Mouse (Mus musculus) CH12F3 (cell line): ENCODE results near the gene Rnls.

Experiments
- in situ Hi-C: fragments of 300-500 bp; cut with MboI; formaldehyde crosslinking; loops from 2 replicates; pipeline ENCODE4 v1.14.3; 2020; ENCODE audit warnings: low sequenced_read_pairs

The Rnls gene

DNA sequence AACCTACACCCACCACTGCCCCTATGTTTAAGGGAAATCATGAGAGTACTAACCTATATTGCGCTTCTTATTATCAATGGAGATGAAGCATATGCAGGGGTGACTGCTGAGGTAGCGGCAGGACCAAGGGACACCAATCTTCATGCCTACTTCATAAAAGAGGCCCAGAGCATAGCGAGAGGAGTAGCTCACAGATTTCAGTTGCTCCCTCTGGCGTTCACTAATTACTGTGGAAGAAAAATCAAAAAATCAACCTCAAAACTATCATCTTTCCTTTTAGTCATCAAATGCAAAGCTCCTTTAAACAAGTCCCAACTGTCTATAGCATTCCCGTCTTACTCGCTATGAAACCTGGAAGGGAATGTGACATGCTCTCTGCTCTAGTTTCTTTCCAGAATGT lies 189.7 kb downstream of the Rnls start:
- in situ Hi-C loops: no loop called here

DNA sequence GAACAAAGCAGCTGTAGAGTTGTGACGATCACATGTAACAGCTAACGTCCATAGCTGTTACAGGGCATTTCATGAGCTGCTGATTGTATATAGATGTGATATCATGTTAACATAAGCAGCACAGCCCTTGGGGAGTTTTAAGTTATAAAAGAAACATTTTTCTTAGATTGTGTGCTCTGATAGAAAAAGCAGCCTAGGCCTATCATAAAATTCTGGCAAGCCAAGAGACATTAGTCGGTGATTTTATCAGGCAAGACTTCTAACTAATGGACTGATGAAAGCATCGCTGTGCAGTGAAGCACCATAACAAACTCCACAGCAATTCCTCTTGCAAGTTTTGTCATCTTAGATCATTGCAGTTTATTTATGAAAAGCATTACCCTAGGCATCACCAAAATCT lies 190.9 kb downstream of the Rnls start:
- in situ Hi-C loops: no loop called here

DNA sequence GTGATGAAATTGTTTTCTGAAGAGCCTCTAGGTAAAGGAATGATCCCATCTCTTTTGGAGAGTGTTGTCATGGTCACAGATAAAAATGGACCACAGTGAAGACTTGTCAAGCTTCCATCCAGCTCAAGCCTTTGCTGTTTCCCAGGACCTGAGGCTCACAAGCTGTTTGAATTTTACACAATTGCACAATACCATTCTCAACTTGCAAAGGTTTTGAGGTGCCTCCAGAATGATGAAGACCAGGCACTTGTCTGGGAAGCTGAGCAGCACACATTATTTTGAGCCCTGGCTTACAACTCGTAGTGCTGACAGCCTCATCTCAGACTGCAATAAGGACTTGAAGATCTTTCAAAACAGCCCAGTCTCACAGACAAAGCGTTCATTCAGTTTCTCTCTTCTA lies 200.0 kb downstream of the Rnls start:
- in situ Hi-C loops: no loop called here

DNA sequence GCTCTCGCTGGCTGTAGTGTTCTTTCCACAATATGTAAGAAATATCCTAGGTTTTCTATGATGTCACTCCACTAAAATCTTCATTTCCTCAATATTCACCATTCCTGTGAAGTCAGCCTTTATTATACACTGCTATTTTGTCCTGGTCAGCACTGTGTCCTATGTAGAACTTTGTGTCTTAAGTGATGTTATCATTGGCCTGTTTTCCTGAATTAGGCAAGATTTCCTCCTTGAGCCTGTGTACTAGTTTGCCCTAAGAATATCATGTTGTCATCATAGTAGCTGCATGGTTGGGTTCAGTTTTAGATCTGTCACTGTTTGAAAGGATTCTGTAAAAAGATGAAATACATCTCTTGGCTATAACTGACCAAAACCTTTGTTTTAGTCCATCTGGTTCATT lies 203.3 kb downstream of the Rnls start:
- in situ Hi-C loops: no loop called here

DNA sequence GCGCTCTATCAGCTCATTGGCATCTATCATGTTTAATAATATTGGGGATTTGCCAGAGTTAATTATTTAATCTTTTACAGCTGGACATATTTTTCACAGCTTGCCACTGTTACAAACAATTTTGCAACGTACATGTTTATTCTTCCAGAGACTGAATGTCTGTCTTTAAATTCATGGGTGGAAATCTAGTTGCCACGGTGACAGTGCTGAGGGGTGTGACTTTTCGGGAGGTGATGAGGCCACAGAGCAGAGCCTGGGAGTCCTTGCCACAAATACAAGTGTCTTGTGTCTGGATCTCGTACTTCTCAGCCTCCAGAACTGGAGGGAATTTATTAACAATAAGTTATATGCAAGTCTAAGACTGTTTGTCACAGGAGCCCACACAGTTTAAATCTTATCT lies 212.5 kb downstream of the Rnls start:
- in situ Hi-C loops: no loop called here

DNA sequence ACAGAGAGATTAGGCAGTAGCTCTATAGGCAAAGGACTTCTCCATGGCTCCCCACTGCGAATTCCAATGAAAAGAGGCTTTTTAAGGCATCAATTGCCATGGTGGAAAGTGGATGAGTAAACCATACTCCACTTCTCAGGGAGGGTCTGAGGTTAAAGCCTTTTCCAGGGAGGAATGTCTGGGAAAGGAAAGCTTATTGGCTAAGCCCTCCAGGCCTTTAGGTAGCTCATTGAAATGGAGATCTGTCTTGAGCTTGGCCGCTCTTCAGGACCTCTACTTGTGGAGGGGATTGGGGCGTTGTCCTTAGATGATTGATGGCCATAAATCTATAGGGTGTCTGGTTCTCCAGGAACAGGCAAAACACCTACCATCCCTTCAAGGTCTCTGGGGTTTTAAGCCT lies 213.2 kb downstream of the Rnls start:
- in situ Hi-C loops: no loop called here

DNA sequence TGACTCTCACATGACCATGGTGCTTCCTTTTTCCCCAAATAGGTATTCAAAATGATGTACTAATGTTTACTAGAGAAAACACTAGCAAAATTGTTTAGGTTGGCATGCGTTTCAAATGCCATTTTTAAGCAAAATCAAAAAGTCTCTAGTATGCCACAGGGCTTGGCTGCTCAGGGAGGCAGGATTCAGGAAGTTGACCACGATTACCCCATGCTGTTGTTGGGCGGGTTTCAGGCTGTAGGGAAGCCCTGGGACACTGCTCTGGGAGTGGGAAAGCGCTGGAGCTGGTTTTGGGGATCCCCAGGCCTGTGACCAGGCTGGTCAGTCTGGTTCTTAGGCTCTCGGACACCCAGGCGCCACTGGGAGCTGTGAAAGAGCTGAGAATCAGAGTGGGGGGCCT lies 213.7 kb downstream of the Rnls start:
- in situ Hi-C loops: no loop called here

DNA sequence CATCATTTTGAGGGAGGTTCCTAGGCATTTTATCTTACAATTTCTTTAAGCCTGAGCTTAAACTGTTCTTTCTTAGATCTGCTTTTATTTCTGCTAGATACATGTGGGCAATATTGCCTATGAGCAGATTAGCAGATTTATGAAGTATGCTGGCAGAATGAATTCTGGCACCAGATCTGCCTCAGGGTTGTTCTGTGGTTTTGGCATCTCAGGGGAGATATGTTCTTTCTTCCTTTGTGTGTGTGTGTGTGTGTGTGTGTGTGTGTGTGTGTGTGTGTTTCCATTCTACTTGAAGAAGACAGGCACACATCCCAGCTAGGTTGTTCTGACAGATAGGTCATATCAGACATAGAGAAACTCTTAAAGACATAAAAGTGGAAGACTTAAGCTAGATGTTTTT lies 218.1 kb downstream of the Rnls start:
- in situ Hi-C loops: no loop called here

DNA sequence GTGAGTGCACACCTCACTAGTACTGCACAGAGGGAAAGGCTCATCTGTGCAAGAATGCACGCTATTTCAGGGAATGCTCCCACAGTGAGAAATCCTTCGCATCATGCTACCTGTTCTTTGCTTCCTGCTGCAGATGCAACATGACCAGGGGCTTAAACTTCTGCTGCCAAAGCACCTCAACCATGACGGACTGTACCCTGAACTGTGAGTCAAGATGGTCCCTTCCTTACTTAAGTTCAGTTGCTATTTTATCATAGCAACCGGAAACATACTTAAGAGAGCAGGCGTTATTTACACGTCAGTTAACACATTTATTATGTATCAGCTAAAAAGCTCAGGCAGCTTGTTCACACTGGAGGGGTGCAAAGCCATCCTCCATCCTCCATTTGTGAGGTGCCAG lies 222.2 kb downstream of the Rnls start:
- in situ Hi-C loops: no loop called here

DNA sequence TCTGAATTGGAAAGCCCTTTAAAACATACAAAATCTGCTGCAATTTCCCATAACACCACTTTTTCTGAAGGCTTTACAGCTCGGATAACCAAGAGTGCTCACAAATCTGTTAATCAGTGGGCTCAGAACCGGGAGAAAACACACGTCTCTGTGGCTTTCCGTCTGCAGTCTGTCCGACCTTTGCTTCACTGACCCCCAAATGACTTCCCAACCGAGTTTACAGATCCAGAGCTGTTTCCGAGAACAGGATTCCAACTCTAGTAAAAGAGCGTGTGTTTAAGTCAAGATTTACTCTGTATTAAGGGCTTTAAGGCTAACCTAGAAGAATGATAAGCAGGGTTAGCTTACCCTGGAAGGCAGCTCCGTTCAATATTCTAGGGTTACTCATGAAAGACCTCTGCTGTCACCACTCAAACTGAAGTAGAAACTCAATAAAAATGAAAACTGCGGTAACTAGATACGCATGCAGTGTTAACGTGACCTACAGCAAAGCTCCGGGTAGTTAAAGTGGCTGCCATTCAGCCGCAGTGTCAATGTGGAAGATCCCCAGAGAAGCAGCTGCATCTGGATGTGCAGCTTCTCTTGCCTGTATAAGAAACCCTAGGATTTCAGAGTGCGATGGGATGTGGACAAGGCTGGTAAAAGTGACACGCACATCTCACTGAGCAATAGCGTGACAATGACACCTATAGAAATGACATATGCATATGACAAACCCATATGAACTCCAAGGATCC lies 224.4 kb downstream of the Rnls start:
- in situ Hi-C loops: no loop called here

DNA sequence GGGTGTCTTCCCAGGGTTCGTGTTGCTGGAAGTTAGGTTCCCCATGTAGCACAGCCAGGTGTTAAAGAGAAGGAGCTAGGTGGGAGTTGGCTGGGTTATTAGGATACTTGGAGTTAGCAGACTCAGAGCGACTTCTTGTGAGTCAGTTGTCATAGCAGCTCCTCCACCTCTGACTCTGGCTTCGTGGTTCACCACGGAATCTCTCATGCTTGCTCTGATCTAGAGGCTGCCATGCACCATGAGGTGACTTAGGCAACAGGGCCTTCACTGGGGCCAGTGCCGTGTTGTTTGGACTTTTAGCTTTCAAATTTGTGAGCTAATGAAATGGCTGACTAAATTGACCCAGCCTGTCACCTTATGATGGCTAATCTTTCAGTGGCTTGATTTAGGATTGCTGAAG lies 227.3 kb downstream of the Rnls start:
- in situ Hi-C loops: no loop called here

DNA sequence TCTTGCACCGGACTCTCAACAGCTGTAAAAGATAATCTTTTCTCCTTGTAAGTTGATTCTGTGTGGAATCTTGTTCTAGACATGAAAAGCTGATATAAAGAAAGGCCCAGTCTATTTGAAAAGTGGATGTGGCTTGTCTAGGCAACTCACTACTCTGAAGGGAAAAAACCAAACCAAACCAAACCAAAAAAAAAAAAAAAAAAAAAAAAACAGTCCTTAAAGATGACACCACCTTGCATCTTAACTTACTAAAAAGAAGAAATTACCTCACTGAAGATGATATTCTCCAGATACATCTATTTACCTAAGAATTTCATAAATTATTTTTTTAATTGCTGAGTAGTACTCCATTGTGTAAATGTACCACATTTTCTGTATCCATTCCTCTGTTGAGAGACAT lies 230.2 kb downstream of the Rnls start:
- in situ Hi-C loops: no loop called here

DNA sequence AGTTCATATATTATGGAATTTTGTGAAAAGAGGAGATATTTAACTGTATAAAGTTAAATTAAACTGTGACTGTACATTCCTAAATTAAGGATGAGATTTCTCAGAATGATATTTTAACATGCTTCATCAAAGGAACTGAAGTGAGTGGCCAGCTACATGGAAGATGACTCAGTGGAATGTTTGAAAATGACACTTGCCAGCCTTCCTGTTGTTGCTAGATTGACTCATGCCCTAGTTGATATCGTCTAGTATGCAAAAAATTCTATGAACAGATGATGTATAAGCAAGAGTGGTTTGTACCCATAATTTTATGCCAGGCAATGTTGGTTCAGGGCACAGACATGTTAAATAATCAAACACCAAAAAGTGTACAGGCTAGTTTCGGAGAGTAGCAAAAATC lies 232.2 kb downstream of the Rnls start:
- in situ Hi-C loops: no loop called here

DNA sequence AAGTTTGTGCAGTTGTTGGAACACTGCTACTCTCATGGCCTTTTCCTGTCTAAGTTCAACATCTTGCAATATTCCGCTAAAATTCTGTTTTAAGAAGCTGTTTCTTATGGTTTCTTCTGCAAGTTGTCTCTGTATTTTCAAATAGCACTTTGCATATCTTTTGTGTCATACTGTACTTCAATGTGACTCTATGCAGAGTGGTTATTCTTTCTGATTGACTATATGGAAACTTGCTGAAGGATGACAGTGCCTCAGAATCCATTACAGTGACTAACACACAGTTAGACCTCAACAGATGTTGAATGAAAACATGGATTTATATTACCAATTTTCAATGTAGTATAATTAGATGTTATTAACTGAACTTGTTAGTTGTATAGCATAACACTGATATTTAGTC lies 232.9 kb downstream of the Rnls start:
- in situ Hi-C loops: no loop called here

DNA sequence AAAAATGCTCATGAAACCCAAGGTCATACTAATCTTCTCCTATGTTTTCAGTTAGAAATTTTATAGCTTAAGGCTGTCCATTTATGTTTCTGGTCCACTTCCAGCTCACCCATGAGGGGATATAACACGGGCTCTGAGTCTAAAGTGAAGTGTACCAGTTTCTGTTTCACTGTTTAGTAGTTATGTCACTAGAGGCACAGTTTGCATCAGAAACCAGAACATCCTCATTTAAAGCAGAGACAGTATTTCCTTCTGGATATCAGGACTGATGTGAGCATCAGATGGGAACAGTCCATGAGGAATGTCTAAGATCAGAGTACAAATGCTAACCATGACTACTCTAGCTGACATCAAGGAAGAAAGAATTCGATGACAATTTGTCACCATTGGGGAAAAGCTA lies 233.9 kb downstream of the Rnls start:
- in situ Hi-C loops: no loop called here

DNA sequence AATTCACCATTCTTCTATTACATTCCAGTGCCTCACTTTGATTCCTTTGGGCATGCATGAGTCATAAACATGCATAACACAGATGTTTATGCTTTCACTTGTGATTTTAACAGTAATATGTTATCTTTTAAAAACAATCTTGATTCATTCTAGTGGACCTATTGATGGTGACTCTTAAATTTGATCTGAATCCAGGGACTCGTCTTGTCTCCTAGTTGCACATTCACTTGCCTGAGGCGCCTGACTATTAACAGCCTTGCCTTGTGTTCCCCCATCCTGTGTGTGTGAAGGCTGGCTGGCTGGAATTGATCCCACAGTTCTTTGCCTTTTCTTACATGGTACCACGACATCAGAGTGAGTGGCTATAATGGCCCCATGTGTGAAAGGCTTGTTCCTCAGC lies 243.7 kb downstream of the Rnls start:
- in situ Hi-C loops: no loop called here

DNA sequence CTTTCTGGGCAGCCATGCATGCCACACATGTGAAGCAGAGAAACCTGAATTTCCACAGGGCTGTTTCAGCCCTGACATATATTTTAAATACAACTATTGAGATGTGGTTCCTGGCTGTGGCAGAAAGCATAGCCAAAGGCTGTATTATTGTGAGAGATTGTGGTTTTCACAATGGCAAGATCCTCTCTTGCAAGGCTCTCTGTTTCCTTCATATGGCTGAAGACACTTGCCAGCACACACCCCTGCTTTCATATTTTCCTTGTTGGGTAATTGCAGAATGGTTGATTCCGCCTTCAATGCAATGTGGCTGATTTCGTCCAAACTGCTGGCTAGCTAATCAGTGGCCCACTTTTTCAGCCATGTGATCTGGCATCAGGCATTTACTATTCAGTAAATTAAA lies 248.9 kb downstream of the Rnls start:
- in situ Hi-C loops: no loop called here

DNA sequence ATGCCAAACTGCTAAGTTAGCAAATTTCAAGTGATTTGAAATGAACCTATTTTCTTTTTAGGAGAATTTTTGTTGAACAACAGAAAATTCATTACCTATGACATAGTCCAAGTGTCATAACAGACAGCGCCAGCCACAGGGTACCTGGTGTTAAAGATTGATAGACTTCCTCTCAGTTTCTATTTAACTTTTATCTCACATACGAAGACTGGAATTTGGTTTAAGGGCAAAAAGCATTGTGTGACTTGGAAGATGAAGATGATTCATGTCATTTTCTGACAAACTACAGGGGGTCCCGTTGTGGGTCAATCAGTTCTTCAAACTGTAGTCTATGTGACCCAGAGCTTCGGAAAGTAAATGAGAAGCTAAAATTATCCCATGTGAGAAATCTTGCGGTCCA lies 254.8 kb downstream of the Rnls start:
- in situ Hi-C loops: no loop called here

DNA sequence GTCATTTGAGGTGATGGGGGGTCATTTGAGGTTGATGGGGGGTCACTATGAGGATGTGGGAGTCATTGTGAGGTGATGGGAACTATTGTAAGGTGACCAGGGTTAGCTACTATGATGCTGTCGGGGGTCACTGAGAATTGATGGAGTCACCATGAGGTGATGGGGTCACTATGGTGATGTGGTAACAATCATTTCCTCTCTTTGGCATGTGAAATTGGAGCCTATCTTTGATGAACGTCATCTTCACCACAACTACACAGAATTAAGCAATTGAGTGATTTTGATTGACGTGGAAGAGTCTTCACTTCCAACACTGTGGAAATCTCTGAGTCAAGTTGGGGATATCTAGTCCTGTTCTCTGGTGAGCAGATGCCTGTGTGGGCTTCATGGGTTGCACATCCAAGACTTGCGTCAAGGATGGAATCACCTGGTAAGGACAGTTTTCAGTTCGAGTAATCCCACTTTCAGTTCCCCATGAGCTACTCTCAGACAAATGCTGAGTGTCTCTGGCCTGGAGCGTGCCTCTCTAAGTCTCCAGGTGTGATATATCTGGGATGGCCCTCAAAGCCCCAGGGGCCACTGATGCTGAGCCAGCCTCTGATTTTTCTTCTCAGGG lies 269.4 kb downstream of the Rnls start:
- in situ Hi-C loops: no loop called here

DNA sequence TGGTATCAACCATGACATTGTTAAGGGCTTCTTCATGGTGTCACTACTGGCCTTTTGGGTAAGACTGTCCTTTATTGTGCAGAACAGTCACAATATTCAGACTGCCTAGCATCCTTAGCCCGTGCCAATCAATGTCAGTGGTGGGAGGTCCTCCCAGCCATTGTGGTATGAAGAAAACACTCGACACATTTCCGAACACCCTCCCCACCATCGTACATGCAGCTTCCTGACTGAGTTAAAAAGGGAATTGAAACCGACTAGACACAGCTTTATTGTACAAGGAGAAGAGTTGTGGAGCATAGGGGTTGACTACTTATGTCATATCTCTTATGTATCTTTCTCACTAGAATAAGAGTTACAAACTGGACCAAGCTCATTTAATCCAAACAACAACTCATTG lies 272.1 kb downstream of the Rnls start:
- in situ Hi-C loops: loop anchor here (10.0 kb wide), 1 partner anchor 105 kb away; no protein-coding TSS in a partner anchor

DNA sequence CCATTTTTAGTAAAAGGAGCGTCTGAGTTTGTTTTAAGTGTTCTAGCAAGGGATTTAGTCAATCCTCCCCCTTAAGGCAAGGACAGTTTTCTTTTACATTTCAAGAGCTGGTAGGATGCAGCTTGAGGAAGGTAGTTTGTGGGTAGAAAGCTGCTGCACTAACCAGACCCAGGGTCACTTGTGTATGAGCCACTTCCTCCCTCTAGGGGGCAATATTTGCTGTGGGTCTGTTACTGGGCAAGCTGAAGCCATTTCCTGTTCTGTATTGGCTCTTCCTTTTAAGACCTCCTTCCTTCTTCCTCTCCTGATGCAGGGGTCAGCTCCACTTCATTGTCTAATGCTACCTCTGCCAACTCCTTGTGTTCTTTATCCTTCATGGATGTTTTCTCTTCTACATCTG lies 273.2 kb downstream of the Rnls start:
- in situ Hi-C loops: loop anchor here (10.0 kb wide), 1 partner anchor 106 kb away; no protein-coding TSS in a partner anchor

DNA sequence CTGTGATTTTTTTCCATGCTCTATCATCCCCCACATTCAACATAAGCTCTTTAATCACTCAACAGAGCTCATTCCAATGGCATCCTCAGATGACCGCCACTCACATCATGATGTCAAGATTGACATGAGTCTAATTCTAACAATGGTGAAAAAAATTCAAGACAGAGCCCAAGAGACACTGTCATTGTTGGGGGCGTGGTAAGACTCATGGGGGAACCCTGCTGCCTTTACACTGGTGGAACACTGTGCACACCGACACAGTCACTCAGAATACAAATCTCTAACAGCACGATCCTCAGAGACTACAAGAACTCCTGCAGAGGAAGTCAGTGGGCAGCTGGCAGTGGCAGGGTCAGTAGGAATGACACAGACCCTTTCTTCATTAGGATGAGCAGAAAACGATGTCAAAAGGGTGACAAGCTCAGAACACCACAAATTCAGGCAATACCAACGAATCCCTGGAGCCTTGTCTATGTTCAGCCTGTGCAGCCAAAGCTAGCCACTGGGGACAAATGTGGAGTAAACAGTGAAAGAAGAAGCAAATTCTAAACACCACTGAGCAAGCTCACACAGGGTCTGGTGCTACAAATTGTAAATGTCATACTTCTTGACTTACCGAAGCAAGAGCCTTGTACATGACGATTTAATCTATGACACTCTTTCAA lies 277.3 kb downstream of the Rnls start:
- in situ Hi-C loops: loop anchor here (10.0 kb wide), 1 partner anchor 110 kb away; no protein-coding TSS in a partner anchor
